Mouse (Mus musculus): ENCODE results near the gene Gm10643. TPM values are rescaled to one million over a fixed set of nuclear protein-coding genes. Genes with fewer than 3 reads are reported as not detected.

Gene Gm10643
- polyA plus RNA-seq, 1 experiment from 2014 or later = 0.95 TPM

DNA sequence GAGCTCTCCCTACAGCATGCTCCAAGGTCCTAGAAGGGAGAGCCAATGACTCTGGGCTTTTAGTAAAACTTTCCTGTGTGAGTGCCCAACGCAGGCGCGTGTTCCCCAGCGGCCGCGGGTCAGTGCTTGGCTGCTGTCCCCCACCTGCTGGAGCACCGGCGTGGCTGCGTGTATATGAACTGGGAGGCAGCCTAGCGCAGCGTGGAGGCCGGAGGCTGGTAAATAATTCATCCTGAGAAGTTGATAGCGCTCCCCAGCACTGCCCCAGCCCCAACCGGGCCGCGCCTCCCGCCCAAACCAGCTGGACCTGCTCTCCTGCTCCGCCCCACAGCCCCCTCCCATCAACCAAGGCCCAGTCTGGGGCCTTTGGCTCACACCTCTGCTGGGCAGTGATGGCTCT, 43.8 kb downstream of the Gm10643 start, which contains the start of gene Palm3:
TSS of gene Palm3 (plus strand) at position 376 of the 400 bp plus-strand sequence.
- peaks cover 35% of the 10 kb centered on the region for H3K4me1 ChIP-seq (ENCODE audit: control insufficient read depth, insufficient read depth, low read length)
- peak within 1 kb of the TSS; percentile 32; the same call in 1 of the 2 replicates for H3K9ac ChIP-seq (ENCODE audit: low read length)
- H3K27me3 ChIP-seq (ENCODE audit: control insufficient read depth, insufficient read depth, low read length) = peaks cover 19% of the 10 kb centered on the region
- no peak within 1 kb of the TSS for H3K27ac ChIP-seq (ENCODE audit: low read length)
- WGBS = 27% methylated on average over 18 of the region's 18 CpGs
- H3K9me3 ChIP-seq (replicated peaks; ENCODE audit: control insufficient read depth, low read length) = no peaks in the 10 kb centered on the region
- ATAC-seq (replicated peaks; ENCODE audit: extremely low read depth, insufficient read depth, low FRiP score) = no peak
- 0 out of 2 replicates have a peak within 1 kb of the TSS, but pooled peaks have one; percentile 17 for H3K4me2 ChIP-seq (ENCODE audit: low read depth, low read length)
- H3K36me3 ChIP-seq (ENCODE audit: control insufficient read depth, insufficient read depth) = no peaks in the 10 kb centered on the region
- no peak within 1 kb of the TSS for H3K4me3 ChIP-seq (ENCODE audit: low read length)

DNA sequence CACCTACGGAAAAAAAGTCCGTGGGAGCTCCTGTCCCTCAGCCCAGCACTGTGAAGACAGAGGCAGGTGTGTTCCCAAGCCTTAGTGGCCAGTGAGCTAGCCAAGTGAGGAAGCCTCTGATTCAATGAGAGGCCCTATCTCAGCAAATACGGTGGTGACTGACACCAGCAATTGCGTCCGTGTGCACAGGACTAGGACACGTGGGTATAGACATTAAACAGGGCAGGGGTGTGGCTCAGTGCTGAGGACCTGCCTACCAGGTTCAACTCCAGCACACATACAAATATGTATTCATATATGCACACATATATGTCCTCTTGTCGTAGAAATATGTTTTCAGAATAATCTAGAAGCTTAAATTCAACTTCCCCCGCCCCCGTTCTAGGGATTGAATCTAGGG, 45.2 kb downstream of the Gm10643 start:
- peaks cover 7% of the 10 kb centered on the region for H3K27me3 ChIP-seq (ENCODE audit: control insufficient read depth, insufficient read depth, low read length)
- H3K27ac ChIP-seq (ENCODE audit: low read length) = no peak overlapping the region
- ATAC-seq (replicated peaks; ENCODE audit: extremely low read depth, insufficient read depth, low FRiP score) = no peak
- no peaks in the 10 kb centered on the region for H3K36me3 ChIP-seq (ENCODE audit: control insufficient read depth, insufficient read depth)
- H3K9me3 ChIP-seq (replicated peaks; ENCODE audit: control insufficient read depth, low read length) = no peaks in the 10 kb centered on the region
- 76% methylated on average over 9 of the region's 9 CpGs for WGBS
- no peak overlapping the region for H3K9ac ChIP-seq (ENCODE audit: low read length)
- no peak overlapping the region for H3K4me2 ChIP-seq (ENCODE audit: low read depth, low read length)
- peaks cover 29% of the 10 kb centered on the region for H3K4me1 ChIP-seq (ENCODE audit: control insufficient read depth, insufficient read depth, low read length)
- no peak overlapping the region for H3K4me3 ChIP-seq (ENCODE audit: low read length)

DNA sequence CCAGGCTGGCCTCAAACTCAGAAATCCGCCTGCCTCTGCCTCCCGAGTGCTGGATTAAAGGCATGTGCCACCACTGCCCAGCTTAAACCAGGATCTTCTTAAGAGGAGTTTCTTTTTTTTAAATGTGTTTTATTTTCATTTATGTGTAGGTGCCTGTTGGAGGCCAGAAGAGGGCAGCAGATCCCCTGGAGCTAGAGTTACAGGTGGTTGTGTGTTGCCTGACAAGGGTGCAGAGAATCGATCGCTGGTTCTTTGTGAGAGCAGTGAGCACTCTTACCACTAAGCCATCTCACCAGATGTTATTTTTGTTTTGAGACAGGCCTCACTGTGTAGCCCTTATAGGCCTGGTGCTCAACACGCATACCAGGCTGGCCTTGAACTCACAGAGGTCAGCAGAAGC, 49.1 kb downstream of the Gm10643 start:
- no peak for ATAC-seq (replicated peaks; ENCODE audit: extremely low read depth, insufficient read depth, low FRiP score)
- Histone ChIP-seq H3K36me3 (ENCODE audit: control insufficient read depth, insufficient read depth) (no peaks in the 10 kb centered on the region), H3K4me2 (ENCODE audit: low read depth, low read length) (no peak overlapping the region), H3K4me3 (ENCODE audit: low read length) (no peak overlapping the region), H3K4me1 (ENCODE audit: control insufficient read depth, insufficient read depth, low read length) (peaks cover 13% of the 10 kb centered on the region), H3K27ac (ENCODE audit: low read length) (no peak overlapping the region), H3K9me3 (replicated peaks; ENCODE audit: control insufficient read depth, low read length) (no peaks in the 10 kb centered on the region), H3K27me3 (ENCODE audit: control insufficient read depth, insufficient read depth, low read length) (peaks cover 28% of the 10 kb centered on the region), H3K9ac (ENCODE audit: low read length) (no peak overlapping the region)
- whole genome bisulfite sequencing = 93% methylated on average over 5 of the region's 5 CpGs

MicroRNA genes within 50 kb of the gene (microRNA counts, 519-probe panel; counts per million panel counts)
- 2,299 counts per million, percentile 45 among the panel's probes with 10 or more counts for microRNA mmu-miR-709

Small RNA genes within 50 kb of the gene (microRNA-seq; reads per million reads assigned to microRNA genes)
- gene Mir709 = not detected

Other genes with a start within 250 kb of the Gm10643 start
- 8.3 and 8.7 TPM in 2 replicates for gene Adgrl1, start 165.0 kb downstream of the Gm10643 start, polyA plus RNA-seq (2015; fragmentation: Nextera tagmentation; extraction: Ambion mirVana)
- 1.0 and 1.2 TPM in 2 replicates for gene Gm10644, start 109.9 kb downstream of the Gm10643 start, polyA plus RNA-seq (2015; fragmentation: Nextera tagmentation; extraction: Ambion mirVana)
- gene Asf1b, start 109.6 kb downstream of the Gm10643 start, polyA plus RNA-seq (2015; fragmentation: Nextera tagmentation; extraction: Ambion mirVana) = 65.2 and 69.1 TPM in 2 replicates
- 258 and 282 TPM in 2 replicates for gene Prkaca, start 92.1 kb downstream of the Gm10643 start, polyA plus RNA-seq (2015; fragmentation: Nextera tagmentation; extraction: Ambion mirVana)
- 5.4 and 6.0 TPM in 2 replicates for gene Samd1, start 67.5 kb downstream of the Gm10643 start, polyA plus RNA-seq (2015; fragmentation: Nextera tagmentation; extraction: Ambion mirVana)
- 0.89 and 1.1 TPM in 2 replicates for gene 1700067K01Rik, start 63.6 kb downstream of the Gm10643 start, polyA plus RNA-seq (2015; fragmentation: Nextera tagmentation; extraction: Ambion mirVana)
- 0.21 and 0.49 TPM in 2 replicates for gene 2210011C24Rik, start 53.0 kb downstream of the Gm10643 start, polyA plus RNA-seq (2015; fragmentation: Nextera tagmentation; extraction: Ambion mirVana)
- gene Palm3, start 43.7 kb downstream of the Gm10643 start, polyA plus RNA-seq (2015; fragmentation: Nextera tagmentation; extraction: Ambion mirVana) = 1.5 and 2.7 TPM in 2 replicates
- 6.0 and 6.5 TPM in 2 replicates for gene Il27ra, start 22.5 kb downstream of the Gm10643 start, polyA plus RNA-seq (2015; fragmentation: Nextera tagmentation; extraction: Ambion mirVana)
- 0.24 TPM in 1 of 2 replicates, not detected in the other for gene Rln3, start 20.1 kb downstream of the Gm10643 start, polyA plus RNA-seq (2015; fragmentation: Nextera tagmentation; extraction: Ambion mirVana)
- gene Rfx1, start 1.7 kb upstream of the Gm10643 start, polyA plus RNA-seq (2015; fragmentation: Nextera tagmentation; extraction: Ambion mirVana) = 5.9 and 6.4 TPM in 2 replicates
- 5.4 and 6.0 TPM in 2 replicates for gene Dcaf15, start 39.6 kb upstream of the Gm10643 start, polyA plus RNA-seq (2015; fragmentation: Nextera tagmentation; extraction: Ambion mirVana)
- 0.17 and 0.37 TPM in 2 replicates for gene Podnl1, start 60.9 kb upstream of the Gm10643 start, polyA plus RNA-seq (2015; fragmentation: Nextera tagmentation; extraction: Ambion mirVana)
- 14.8 and 15.4 TPM in 2 replicates for gene Cc2d1a, start 82.8 kb upstream of the Gm10643 start, polyA plus RNA-seq (2015; fragmentation: Nextera tagmentation; extraction: Ambion mirVana)
- 1.2 and 1.3 TPM in 2 replicates for gene 4930432K21Rik, start 82.9 kb upstream of the Gm10643 start, polyA plus RNA-seq (2015; fragmentation: Nextera tagmentation; extraction: Ambion mirVana)
- 1.5 and 1.6 TPM in 2 replicates for gene Nanos3, start 120.1 kb upstream of the Gm10643 start, polyA plus RNA-seq (2015; fragmentation: Nextera tagmentation; extraction: Ambion mirVana)
- 8.4 and 9.9 TPM in 2 replicates for gene Zswim4, start 171.9 kb upstream of the Gm10643 start, polyA plus RNA-seq (2015; fragmentation: Nextera tagmentation; extraction: Ambion mirVana)
- gene D8Ertd738e, start 184.6 kb upstream of the Gm10643 start, polyA plus RNA-seq (2015; fragmentation: Nextera tagmentation; extraction: Ambion mirVana) = 297 and 311 TPM in 2 replicates
- gene Mri1, start 192.2 kb upstream of the Gm10643 start, polyA plus RNA-seq (2015; fragmentation: Nextera tagmentation; extraction: Ambion mirVana) = 45.0 and 46.2 TPM in 2 replicates
- 14.9 and 19.4 TPM in 2 replicates for gene Ccdc130, start 205.2 kb upstream of the Gm10643 start, polyA plus RNA-seq (2015; fragmentation: Nextera tagmentation; extraction: Ambion mirVana)